Mouse (Mus musculus): ENCODE data around the gene Tmem190. TPM values are rescaled to one million over a fixed set of nuclear protein-coding genes. Genes with fewer than 3 reads are reported as not detected.

Gene Tmem190
- polyA plus RNA-seq (2014; fragmentation: Nextera tagmentation; extraction: Ambion mirVana), result 0.63 TPM in 1 of 2 replicates, not detected in the other

- WGBS, result 74% methylated on average over 2 of the region's 2 CpGs
- H3K27ac ChIP-seq (ENCODE audit: low read depth, low read length), result no peak within 1 kb of the TSS
- no peaks in the 10 kb centered on the region for H3K36me3 ChIP-seq (ENCODE audit: control insufficient read depth, insufficient read depth, low read length)
- no peak within 1 kb of the TSS for H3K4me2 ChIP-seq (replicated peaks; ENCODE audit: low read depth, low read length)
- peaks cover 12% of the 10 kb centered on the region for H3K27me3 ChIP-seq (ENCODE audit: control insufficient read depth, insufficient read depth, low read length)
- no peak for ATAC-seq (ENCODE audit: low FRiP score, low TSS enrichment)
- H3K9me3 ChIP-seq (ENCODE audit: control insufficient read depth, low read length), result no peaks in the 10 kb centered on the region
- peaks cover 11% of the 10 kb centered on the region; the same call in 1 of the 2 replicates for H3K4me1 ChIP-seq (ENCODE audit: control insufficient read depth, insufficient read depth, low read length)
- H3K4me3 ChIP-seq (ENCODE audit: low read length), result no peak within 1 kb of the TSS
- H3K9ac ChIP-seq (ENCODE audit: low read depth, low read length), result no peak within 1 kb of the TSS
These were observed at the start of gene Tmem190, which contains the start of gene Il11 for GRCm38 (mm10) chr7:4782759-4783158. TSS of gene Tmem190 (plus strand) at chr7:4782937. TSS of gene Il11 (minus strand) at chr7:4782859.

- Histone ChIP-seq H3K9ac (ENCODE audit: low read depth, low read length) (no peak overlapping the region), H3K27me3 (ENCODE audit: control insufficient read depth, insufficient read depth, low read length) (no peaks in the 10 kb centered on the region), H3K4me1 (ENCODE audit: control insufficient read depth, insufficient read depth, low read length) (no peaks in the 10 kb centered on the region), H3K36me3 (ENCODE audit: control insufficient read depth, insufficient read depth, low read length) (no peaks in the 10 kb centered on the region), H3K9me3 (ENCODE audit: control insufficient read depth, low read length) (peaks cover 2% of the 10 kb centered on the region; the same call in 1 of the 2 replicates), H3K27ac (ENCODE audit: low read depth, low read length) (no peak overlapping the region), H3K4me3 (ENCODE audit: low read length) (no peak overlapping the region), H3K4me2 (replicated peaks; ENCODE audit: low read depth, low read length) (no peak overlapping the region)
- no peak for ATAC-seq (ENCODE audit: low FRiP score, low TSS enrichment)
- 60% methylated on average over 6 of the region's 6 CpGs for WGBS
These were observed 49.8 kb upstream of the Tmem190 start for GRCm38 (mm10) chr7:4732968-4733392.

GRCm38 (mm10) chr7:4739041-4739543, 43.6 kb upstream of the Tmem190 start:
- H3K9ac ChIP-seq (ENCODE audit: low read depth, low read length), result peak overlapping the region; percentile 38; the same call in 1 of the 2 replicates
- no peak for ATAC-seq (ENCODE audit: low FRiP score, low TSS enrichment)

GRCm38 (mm10) chr7:4739544-4740275, 43.0 kb upstream of the Tmem190 start, which contains the start of gene Kmt5c:
TSS of gene Kmt5c (plus strand) at chr7:4740115.
- H3K9ac ChIP-seq (ENCODE audit: low read depth, low read length), result peak within 1 kb of the TSS; percentile 85
- H3K27me3 ChIP-seq (ENCODE audit: control insufficient read depth, insufficient read depth, low read length), result no peaks in the 10 kb centered on the region
- peaks cover 26% of the 10 kb centered on the region for H3K4me1 ChIP-seq (ENCODE audit: control insufficient read depth, insufficient read depth, low read length)
- H3K9me3 ChIP-seq (ENCODE audit: control insufficient read depth, low read length), result no peaks in the 10 kb centered on the region
- WGBS, result under 1% methylated on average over 37 of the region's 44 CpGs
- H3K4me2 ChIP-seq (replicated peaks; ENCODE audit: low read depth, low read length), result peak within 1 kb of the TSS; percentile 75
- H3K27ac ChIP-seq (ENCODE audit: low read depth, low read length), result peak within 1 kb of the TSS; percentile 92
- peak within 1 kb of the TSS; percentile 85 for H3K4me3 ChIP-seq (ENCODE audit: low read length)
- peaks cover 15% of the 10 kb centered on the region for H3K36me3 ChIP-seq (ENCODE audit: control insufficient read depth, insufficient read depth, low read length)
- ATAC-seq (ENCODE audit: low FRiP score, low TSS enrichment), result peak; percentile 97

More at GRCm38 (mm10) chr7:4739041-4739543, 43.6 kb upstream of the Tmem190 start:
- H3K27me3 ChIP-seq (ENCODE audit: control insufficient read depth, insufficient read depth, low read length), result no peaks in the 10 kb centered on the region
- H3K27ac ChIP-seq (ENCODE audit: low read depth, low read length), result peak overlapping the region; percentile 79; the same call in 1 of the 2 replicates
- WGBS, result 50% methylated on average over 10 of the region's 10 CpGs
- no peaks in the 10 kb centered on the region for H3K9me3 ChIP-seq (ENCODE audit: control insufficient read depth, low read length)
- H3K36me3 ChIP-seq (ENCODE audit: control insufficient read depth, insufficient read depth, low read length), result peaks cover 11% of the 10 kb centered on the region; the same call in 1 of the 2 replicates
- peak overlapping the region; percentile 36 for H3K4me3 ChIP-seq (ENCODE audit: low read length)
- H3K4me1 ChIP-seq (ENCODE audit: control insufficient read depth, insufficient read depth, low read length), result peaks cover 26% of the 10 kb centered on the region
- H3K4me2 ChIP-seq (replicated peaks; ENCODE audit: low read depth, low read length), result peak overlapping the region; percentile 64

- peak overlapping the region; percentile 75 for H3K4me2 ChIP-seq (replicated peaks; ENCODE audit: low read depth, low read length)
- H3K36me3 ChIP-seq (ENCODE audit: control insufficient read depth, insufficient read depth, low read length), result peaks cover 16% of the 10 kb centered on the region
- H3K27me3 ChIP-seq (ENCODE audit: control insufficient read depth, insufficient read depth, low read length), result no peaks in the 10 kb centered on the region
- peaks cover 26% of the 10 kb centered on the region for H3K4me1 ChIP-seq (ENCODE audit: control insufficient read depth, insufficient read depth, low read length)
- peak overlapping the region; percentile 85 for H3K9ac ChIP-seq (ENCODE audit: low read depth, low read length)
- WGBS, result under 1% methylated on average over 14 of the region's 14 CpGs
- no peaks in the 10 kb centered on the region for H3K9me3 ChIP-seq (ENCODE audit: control insufficient read depth, low read length)
- H3K27ac ChIP-seq (ENCODE audit: low read depth, low read length), result peak overlapping the region; percentile 92
- peak overlapping the region; percentile 85 for H3K4me3 ChIP-seq (ENCODE audit: low read length)
- peak; percentile 48; the same call in 1 of the 2 replicates for ATAC-seq (ENCODE audit: low FRiP score, low TSS enrichment)
These were observed 42.4 kb upstream of the Tmem190 start for GRCm38 (mm10) chr7:4740309-4740727.

- peak overlapping the region; percentile 92; the same call in 1 of the 2 replicates for H3K27ac ChIP-seq (ENCODE audit: low read depth, low read length)
- ATAC-seq (ENCODE audit: low FRiP score, low TSS enrichment), result no peak
- peak overlapping the region; percentile 85 for H3K4me3 ChIP-seq (ENCODE audit: low read length)
- H3K36me3 ChIP-seq (ENCODE audit: control insufficient read depth, insufficient read depth, low read length), result peaks cover 19% of the 10 kb centered on the region
- H3K4me1 ChIP-seq (ENCODE audit: control insufficient read depth, insufficient read depth, low read length), result peaks cover 26% of the 10 kb centered on the region
- H3K9ac ChIP-seq (ENCODE audit: low read depth, low read length), result peak overlapping the region; percentile 85
- 4% methylated on average over 4 of the region's 4 CpGs for WGBS
- H3K9me3 ChIP-seq (ENCODE audit: control insufficient read depth, low read length), result no peaks in the 10 kb centered on the region
- peak overlapping the region; percentile 75 for H3K4me2 ChIP-seq (replicated peaks; ENCODE audit: low read depth, low read length)
- no peaks in the 10 kb centered on the region for H3K27me3 ChIP-seq (ENCODE audit: control insufficient read depth, insufficient read depth, low read length)
These were observed 41.6 kb upstream of the Tmem190 start for GRCm38 (mm10) chr7:4741151-4741550.

GRCm38 (mm10) chr7:4741672-4742481, 40.9 kb upstream of the Tmem190 start:
- Histone ChIP-seq H3K27me3 (ENCODE audit: control insufficient read depth, insufficient read depth, low read length) (no peaks in the 10 kb centered on the region), H3K4me1 (ENCODE audit: control insufficient read depth, insufficient read depth, low read length) (peaks cover 26% of the 10 kb centered on the region), H3K4me2 (replicated peaks; ENCODE audit: low read depth, low read length) (peak overlapping the region; percentile 75), H3K4me3 (ENCODE audit: low read length) (peak overlapping the region; percentile 85; the same call in 1 of the 2 replicates), H3K27ac (ENCODE audit: low read depth, low read length) (peak overlapping the region; percentile 92; the same call in 1 of the 2 replicates), H3K36me3 (ENCODE audit: control insufficient read depth, insufficient read depth, low read length) (peaks cover 26% of the 10 kb centered on the region), H3K9ac (ENCODE audit: low read depth, low read length) (peak overlapping the region; percentile 85), H3K9me3 (ENCODE audit: control insufficient read depth, low read length) (no peaks in the 10 kb centered on the region)
- no peak for ATAC-seq (ENCODE audit: low FRiP score, low TSS enrichment)
- 82% methylated on average over 21 of the region's 21 CpGs for WGBS

GRCm38 (mm10) chr7:4742482-4742819, 40.3 kb upstream of the Tmem190 start:
- peaks cover 26% of the 10 kb centered on the region for H3K4me1 ChIP-seq (ENCODE audit: control insufficient read depth, insufficient read depth, low read length)
- H3K4me3 ChIP-seq (ENCODE audit: low read length), result no peak overlapping the region
- H3K27me3 ChIP-seq (ENCODE audit: control insufficient read depth, insufficient read depth, low read length), result no peaks in the 10 kb centered on the region
- no peak overlapping the region for H3K27ac ChIP-seq (ENCODE audit: low read depth, low read length)
- H3K4me2 ChIP-seq (replicated peaks; ENCODE audit: low read depth, low read length), result 0 out of 2 replicates have a peak overlapping the region, but pooled peaks have one; percentile 4
- H3K36me3 ChIP-seq (ENCODE audit: control insufficient read depth, insufficient read depth, low read length), result peaks cover 29% of the 10 kb centered on the region
- peak overlapping the region; percentile 25; the same call in 1 of the 2 replicates for H3K9ac ChIP-seq (ENCODE audit: low read depth, low read length)
- H3K9me3 ChIP-seq (ENCODE audit: control insufficient read depth, low read length), result no peaks in the 10 kb centered on the region
- 89% methylated on average over 6 of the region's 6 CpGs for WGBS
- ATAC-seq (ENCODE audit: low FRiP score, low TSS enrichment), result no peak
